Mouse (Mus musculus) frontal cortex, postnatal 14 days (tissue): Measurements from ENCODE around the gene Sulf2.
A peak's percentile ranks its signal among the peaks of the same experiment; 100 is the strongest.

ENCODE experiments used
- DNase-seq, 2 experiments: peaks; one replicate each; pipeline ENCODE4 v3.0.0; 2022; ENCODE audit warnings: low spot score in 2 of 2

Sulf2 gene

GRCm38 (mm10) chr2:166175552-166176136, 20.2 kb upstream of the Sulf2 start:
- DNase-seq, result no peak

- DNase-seq, result no peak
Measured at GRCm38 (mm10) chr2:166175145-166175544, 19.7 kb upstream of the Sulf2 start.

DNA sequence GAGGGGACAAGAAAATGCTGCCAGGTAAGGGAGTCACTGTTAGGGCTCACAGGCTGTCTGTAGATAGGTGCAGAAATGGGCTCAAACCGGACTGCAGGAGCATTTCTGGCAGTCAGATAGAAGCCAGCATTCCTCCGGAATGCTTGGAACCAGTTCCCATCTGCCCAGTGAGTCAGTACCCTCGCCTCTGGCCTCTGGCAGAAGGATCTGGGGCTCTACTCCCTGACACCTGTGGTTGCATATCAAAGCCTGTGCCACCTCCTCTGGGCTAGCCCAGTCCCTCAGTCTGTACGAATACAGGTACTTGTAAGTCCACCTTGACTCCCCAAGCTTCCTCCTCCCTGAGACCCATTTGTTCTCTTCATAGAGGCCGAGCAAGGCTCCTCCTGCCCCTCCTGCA, 17.7 kb upstream of the Sulf2 start:
- no peak for DNase-seq

DNA sequence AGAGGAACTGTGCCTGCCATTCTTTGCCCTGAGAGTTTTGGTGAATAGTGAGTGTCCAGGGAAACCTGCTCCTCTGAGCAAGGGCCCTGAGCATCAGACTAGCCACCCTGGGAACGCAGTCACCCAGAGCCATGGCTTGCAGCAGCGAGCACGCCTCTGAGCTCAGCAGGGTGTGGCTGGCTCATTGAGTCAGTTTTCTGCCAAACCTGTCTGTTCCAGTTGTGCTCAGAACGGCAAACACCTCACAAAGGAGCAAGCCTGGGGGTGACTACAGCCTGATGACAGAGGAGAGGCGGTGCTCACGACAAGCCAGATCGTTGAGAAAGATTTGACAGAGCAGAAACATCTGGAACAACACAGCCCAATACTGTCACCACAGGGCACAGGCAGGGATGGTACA, 14.7 kb upstream of the Sulf2 start:
- no peak for DNase-seq

DNA sequence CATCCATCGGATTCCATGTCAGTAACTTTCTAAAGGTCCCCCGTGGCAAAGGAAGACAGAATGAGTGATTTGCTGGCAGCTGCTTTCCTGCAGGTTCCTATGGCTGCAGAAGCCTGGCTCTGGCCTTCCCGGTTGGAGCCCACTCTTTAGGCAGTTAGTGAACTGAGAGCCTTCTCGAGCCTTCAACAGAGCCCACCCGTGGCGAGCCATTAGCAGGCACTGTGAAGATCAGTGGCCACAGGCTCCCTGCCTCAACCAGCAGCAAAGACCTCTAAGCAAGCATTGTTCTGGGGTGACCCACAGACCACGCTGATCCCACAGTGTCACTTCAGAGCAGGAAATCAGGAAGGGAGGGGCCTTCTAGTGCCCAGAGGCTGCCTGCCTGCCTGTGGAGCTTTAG, 13.4 kb upstream of the Sulf2 start:
- DNase-seq, result no peak

- DNase-seq, result no peak
Measured at GRCm38 (mm10) chr2:166167387-166167786, 11.9 kb upstream of the Sulf2 start.

DNA sequence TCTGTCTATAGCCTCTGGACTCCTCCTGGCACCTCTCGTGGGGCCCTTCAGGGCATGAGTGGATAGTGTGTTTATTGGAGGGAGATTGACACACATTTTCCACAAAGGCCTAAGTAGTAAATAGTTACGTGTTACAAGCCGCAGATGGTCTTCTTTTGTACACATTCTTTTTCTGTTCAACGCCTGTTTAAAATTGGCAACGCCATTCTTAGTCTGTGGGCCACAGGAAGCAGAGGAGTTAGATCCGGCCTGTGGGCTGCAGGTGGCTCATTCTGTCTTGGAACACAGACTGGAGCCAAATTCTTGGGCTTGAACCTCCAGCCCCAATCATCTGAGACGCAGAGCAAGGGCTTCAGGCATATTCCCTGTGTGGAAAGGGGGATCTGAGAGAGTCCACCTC, 9.9 kb upstream of the Sulf2 start:
- no peak for DNase-seq

GRCm38 (mm10) chr2:166164601-166165000, 9.1 kb upstream of the Sulf2 start:
- no peak for DNase-seq

- no peak for DNase-seq
Measured at GRCm38 (mm10) chr2:166163917-166164316, 8.5 kb upstream of the Sulf2 start.

- no peak for DNase-seq
Measured at GRCm38 (mm10) chr2:166163252-166163651, 7.8 kb upstream of the Sulf2 start.

DNA sequence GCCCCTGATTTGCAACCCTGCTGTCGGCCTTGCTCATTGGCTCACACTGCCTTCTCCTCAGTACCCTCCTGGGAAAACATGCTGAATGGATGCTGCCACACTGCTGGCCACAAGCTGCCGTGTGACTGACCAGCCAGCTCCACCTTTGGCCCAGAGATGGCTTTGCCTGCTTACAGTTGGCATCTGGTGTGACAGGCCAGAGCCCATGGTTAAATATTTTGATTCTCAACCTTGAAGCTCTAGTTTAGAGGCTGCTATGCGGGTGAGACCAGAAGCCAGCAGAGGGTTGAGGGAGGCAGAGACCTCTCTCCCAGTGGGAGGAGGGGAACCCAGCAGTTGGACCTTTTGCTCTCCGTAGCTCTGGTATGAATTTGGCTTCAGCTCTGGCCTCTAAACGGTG, 6.7 kb upstream of the Sulf2 start:
- no peak for DNase-seq

DNA sequence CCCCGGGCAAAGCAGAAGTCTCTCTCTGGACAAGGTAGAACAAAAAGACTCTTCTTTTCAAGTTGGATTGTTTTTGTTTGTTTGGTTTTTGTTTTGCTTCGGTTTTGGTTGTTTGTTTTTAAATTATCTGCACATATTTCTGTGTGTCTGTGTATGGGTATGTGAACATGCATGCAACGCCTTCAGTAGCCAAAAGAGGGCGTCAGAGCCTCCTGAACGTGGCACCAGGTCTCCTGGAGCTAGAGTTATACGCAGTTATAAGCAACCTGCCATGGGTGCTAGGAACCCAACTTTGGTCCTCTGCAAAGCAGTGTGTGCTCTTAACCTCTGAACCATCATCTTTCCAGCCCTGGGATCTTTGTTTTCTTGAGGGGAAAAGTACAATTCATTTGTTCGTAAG, 3.8 kb upstream of the Sulf2 start:
- no peak for DNase-seq

DNA sequence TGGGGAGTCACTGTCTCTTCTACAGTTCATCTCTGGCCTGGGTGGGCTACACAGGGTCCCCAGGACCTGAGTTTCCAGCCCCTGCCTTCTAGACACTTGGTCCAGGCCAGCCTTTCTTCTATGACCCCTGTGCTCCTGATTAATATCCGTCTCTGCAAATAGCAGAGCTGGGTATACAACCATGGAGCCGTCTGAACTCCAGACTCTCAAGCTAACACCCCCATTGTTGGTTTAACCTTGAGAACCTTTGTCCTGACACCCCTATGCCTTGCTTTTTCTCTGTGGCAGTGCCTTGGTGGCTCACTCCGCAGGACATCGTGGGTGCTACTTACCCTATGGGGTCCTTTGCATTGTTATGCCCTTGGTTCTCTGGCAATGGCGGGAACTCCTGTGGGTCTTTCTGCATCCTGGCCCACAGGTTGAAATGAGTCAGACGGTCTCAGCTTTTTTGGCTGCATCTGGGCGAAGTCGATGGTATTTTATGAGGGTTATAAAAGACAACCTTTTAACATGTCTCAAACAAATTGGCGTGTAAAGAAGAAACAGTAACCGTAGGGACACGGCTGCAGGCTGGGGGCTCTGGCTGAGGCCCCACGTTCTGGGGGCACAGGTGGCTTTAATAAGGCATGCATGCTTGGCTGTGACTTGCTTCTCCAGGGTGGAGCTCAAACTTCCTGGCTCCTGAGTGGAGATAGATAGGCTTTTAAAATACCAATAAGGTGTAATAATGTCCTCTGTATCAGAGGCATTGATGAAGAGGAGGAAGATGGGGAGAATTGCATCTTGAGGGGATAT, 2.5 kb upstream of the Sulf2 start:
- DNase-seq, result no peak

DNA sequence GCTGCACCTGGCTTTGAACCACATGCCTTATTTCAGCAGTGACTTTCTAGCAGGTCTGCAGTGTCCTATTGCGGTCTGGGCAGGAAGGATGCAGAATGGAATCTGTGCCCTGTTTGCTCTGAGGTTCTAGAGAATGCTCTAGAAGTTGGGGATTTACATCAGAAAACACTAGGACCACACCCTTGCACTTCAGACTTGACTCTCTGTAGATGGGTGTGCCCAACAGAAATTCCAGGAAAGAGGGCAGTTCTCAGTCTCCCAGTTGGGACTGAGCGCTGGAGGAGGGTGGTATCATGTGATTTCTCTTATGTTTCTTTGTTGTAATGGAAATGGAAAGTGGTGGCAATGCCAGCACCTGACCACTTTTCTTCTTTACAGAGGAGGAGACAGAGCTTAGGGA, 1.7 kb upstream of the Sulf2 start:
- no peak for DNase-seq

DNA sequence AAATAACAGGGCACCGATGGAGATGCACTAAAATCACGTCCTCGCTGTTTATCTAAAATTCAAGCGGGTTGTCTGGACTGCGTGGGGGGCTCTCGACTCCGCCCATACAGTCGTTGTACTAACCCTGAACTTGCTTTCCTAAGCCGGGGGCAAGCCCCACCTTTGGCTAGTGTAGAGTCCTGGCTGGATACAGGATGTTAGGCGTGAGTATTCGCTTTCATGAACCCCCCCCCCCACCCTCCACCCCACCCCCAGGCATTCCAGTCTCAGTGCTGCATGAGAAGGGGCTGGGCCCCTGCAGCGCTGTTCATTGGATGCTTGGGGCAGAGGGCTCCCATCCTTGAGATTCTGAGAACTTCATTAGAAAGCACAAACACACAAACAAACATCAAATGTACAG, 659 bp upstream of the Sulf2 start:
- no peak for DNase-seq

- DNase-seq, result peak in 1 of 2 experiments; percentile 45
Measured at GRCm38 (mm10) chr2:166154749-166155453, 562 bp downstream of the Sulf2 start.

- DNase-seq, result no peak
Measured at GRCm38 (mm10) chr2:166153891-166154711, 1.4 kb downstream of the Sulf2 start.

- DNase-seq, result no peak
Measured at GRCm38 (mm10) chr2:166153399-166153793, 2.1 kb downstream of the Sulf2 start.

DNA sequence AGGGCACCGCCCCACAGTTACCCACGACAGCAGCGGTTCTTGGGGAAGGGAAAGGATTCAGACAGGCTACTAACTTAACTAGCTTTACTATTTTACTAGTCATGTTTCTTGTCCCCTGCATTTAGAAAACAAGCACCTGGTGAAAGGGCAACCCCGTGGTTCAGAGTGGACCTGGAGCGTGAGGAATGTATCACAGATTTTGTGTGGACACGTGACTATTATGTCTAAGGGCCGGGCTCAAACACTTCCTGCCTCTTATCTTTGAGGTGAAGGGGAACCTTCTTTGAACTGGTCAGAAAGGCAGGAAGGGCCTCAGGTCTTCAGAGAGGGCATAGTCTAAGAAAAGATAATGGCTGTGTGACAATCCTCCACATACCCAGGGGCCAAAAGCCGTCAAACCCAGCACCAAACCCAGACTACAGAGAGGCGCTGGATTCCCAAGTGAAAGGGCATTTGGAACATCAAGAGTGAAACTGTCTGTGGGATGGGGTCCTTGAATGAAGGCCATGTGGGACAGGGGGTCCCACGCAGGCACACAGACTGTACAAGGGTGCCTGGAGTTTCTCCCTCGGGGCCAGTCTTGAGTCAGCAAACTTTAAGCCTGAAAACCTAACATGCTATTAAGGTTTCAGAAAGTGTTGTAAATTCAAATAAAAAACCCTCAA, 2.6 kb downstream of the Sulf2 start:
- DNase-seq, result no peak

- DNase-seq, result peak; percentile 78 to 81
Measured at GRCm38 (mm10) chr2:166151510-166152473, 3.7 kb downstream of the Sulf2 start.
